Mouse (Mus musculus): ENCODE results near the gene Nmral1.
"Not testable (repeated sequence)": the region's sequence is repeated elsewhere in the genome, so short reads cannot be mapped to it uniquely, and the experiment has no call there.

Nmral1 gene

GRCm38 (mm10) chr16:4717866-4718265, 1.3 kb downstream of the Nmral1 start:
- DNase-seq (ENCODE audit: low read depth, low spot score) = no peak

DNA sequence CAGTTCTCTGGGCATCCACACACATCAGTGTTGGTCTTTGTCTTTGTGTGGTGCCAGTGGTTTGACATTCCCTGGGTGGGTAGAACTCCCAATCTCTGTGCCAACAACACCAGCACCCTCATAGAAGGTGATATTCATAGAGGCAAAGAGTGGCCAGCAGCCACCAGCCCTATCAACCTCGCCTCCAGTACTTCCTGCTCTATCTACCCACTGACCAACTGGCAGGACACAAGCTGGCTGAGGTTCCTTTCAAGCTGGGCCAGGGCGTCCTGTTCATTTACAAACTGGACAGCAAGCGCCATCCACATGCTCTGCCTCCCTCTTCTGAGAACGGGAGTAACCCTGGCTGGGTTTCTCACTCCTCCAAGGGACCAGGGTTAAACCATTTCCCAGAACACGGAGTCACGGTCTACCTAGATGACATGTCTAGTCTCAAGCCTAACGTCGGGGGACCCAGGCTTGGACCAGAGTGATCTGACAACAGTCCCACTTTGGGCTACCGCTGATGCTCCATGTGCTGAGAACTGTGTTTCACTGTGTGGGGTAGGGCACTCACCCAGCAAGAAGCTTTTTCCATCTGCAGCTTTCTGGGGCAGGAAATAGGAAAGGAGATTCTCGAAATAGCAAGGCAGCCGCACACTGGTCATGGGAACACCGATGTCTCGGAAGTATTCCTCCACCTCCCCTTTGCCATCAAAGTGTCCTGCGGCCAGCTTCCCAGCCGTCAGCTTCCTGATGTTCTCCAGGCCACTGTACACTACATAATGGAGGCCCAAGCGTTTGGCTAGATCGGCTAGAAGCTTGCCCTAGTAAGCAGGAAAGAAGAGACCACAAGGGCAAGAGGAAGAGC, 5.1 kb downstream of the Nmral1 start:
- no peak for DNase-seq (ENCODE audit: low read depth, low spot score)

- DNase-seq (ENCODE audit: low read depth, low spot score) = no peak
Measured at GRCm38 (mm10) chr16:4711173-4711572, 8.0 kb downstream of the Nmral1 start.

DNA sequence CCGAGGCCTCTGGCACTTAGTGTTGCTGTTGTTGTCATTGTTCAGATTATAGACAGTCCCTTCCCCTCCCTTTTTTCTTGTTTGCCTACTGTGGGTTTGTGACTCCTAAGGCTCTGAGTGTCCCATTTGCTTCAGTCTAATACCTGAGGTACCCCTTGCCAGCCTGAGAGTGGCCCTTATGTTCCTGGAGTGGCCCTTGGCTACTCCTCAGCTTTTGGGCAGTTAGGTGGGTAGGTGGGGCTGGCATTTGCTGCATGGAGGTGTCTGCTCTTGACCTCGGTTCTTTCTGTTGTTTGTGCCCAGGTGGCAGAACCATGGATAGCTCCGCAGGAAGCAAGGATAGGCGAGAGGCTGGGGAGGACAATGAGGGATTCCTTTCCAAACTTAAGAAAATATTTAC, 13.6 kb downstream of the Nmral1 start:
- no peak for DNase-seq (ENCODE audit: low read depth, low spot score)

DNA sequence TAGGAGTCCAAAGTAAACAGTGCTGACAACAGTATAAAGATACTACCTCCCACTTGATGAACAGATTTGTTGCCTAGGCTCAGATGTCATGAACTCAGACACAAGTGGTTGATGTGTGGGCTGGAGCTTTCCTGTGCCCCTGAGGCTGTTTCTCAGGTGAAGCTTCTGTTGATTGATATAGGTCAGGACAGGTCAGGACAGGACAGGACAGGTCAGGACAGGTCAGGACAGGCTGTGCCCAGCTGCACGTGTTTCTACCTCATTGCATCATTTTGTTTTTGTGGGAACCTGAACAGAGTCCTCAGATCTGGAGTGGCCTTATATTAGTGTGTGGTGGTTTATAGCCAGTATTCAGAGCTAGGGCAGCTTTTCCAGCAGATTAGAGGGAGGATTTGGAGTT, 16.5 kb downstream of the Nmral1 start:
- no peak for DNase-seq (ENCODE audit: low read depth, low spot score)

DNA sequence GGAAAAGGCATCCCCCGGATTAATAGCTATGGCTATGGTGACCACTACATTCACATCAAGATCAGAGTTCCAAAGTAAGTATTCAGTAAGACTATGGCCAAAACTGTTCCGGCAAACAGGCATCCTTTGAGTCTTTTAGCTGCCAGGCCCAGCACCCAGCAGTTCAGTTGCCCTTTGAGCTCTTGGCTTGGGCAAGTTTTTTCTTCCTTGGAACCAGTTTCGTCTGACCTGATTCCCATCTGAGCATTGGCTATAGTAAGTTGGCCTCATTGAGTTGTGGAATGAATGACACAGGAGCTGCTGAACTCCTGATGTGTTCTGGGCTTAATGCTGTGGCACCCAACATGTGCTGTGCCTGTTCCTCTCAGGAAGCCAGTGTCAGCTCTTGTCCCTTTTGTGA, 17.9 kb downstream of the Nmral1 start:
- DNase-seq (ENCODE audit: low read depth, low spot score) = no peak

- not testable (repeated sequence) for DNase-seq (ENCODE audit: low read depth, low spot score)
Measured at GRCm38 (mm10) chr16:4689371-4689770, 29.8 kb downstream of the Nmral1 start.

DNA sequence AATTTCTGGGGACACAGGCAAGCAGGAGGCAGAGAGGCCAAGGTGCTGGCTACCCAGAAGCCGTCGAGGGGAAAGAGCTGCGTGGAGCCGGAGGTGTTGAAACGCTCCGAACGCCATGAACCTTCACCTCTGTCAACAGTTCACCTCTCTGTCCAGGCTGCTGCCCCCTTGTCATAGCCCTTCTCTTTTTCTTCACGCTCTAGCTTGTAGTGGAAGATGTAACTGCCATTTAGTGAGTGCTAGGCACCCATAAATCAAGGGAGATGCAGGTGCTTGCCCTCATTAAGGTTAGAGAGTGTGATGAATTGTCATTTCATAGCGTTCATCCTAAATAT, 34.7 kb downstream of the Nmral1 start:
- no peak for DNase-seq (ENCODE audit: low read depth, low spot score)

GRCm38 (mm10) chr16:4683581-4684456, 35.3 kb downstream of the Nmral1 start:
- peak; percentile 90 for DNase-seq (ENCODE audit: low read depth, low spot score)

DNA sequence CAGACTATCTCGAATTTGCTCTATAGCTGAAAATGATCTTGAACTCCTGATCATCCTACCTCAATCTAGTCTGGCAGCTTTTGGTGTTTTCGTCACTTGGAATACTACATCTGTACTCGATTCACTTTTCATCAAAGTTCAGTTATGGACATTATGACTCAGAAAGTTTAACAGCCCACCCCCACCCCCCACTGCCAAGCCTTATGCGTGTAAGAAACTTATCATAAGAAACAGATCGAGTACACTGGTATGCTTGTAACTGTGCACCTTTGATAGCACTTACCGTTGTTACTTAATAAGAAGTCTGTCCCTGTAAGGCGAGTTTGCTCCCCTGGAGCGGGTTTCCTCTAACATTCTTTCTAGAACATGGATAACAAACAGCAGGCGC, 36.0 kb downstream of the Nmral1 start:
- no peak for DNase-seq (ENCODE audit: low read depth, low spot score)

DNA sequence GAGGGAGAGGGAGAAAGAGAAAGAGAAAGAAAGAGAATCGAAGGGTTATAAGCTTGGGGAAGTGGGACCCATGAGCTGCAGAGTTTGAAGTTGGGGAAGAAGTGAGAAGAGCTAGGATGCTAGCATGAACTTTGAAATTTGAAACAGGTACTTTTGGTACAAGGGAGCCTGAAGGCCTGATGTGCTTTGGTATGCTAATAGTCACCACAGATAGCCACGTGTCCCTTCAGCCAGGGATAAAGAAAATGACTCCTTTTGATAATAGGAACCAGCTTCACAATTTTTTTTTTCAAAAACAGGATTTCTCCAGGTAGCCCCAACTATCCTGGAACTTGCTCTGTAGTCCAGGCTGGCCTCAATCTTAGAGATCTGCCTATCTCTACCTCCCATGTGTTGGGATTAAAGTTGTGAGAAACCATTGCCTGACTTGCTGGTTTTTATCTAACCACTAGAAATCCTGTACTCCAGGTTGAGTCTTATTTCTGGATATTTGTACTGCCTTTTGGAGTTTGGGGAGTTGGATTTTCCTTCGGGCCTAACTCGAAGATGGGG, 36.5 kb downstream of the Nmral1 start:
- DNase-seq (ENCODE audit: low read depth, low spot score) = no peak

DNA sequence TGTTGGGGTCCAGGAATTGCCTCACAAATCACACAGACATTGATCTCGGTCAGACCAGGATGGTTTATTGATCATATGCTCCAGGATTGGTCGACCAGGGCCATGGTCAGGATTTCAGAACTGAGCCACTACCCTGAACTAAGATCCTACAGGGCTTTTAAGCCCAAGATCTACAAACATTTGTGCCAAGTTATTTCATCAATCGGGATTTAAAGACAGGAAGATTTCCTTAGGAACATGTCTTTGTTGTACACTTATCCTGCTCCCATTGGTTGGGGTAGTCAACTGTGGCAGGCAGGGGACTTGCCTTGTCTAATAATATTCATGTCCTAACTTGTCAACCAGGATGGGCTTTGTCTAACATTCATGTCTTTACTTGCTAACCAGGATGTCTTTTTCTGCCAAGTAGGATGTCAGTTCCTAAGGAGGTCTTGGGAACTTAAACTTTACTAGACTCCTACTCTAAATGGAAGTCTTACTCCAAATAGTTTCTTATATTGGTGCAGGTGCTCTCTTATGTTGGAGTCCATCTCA, 38.2 kb downstream of the Nmral1 start:
- DNase-seq (ENCODE audit: low read depth, low spot score) = not testable (repeated sequence)

GRCm38 (mm10) chr16:4679121-4680018, 39.8 kb downstream of the Nmral1 start, which contains the start of gene Coro7:
Gene Coro7, minus strand, starts transcription at chr16:4679777.
- DNase-seq (ENCODE audit: low read depth, low spot score) = peak; percentile 83

- no peak for DNase-seq (ENCODE audit: low read depth, low spot score)
Measured at GRCm38 (mm10) chr16:4678080-4678479, 41.1 kb downstream of the Nmral1 start.

GRCm38 (mm10) chr16:4676836-4677235, 42.3 kb downstream of the Nmral1 start:
- DNase-seq (ENCODE audit: low read depth, low spot score) = no peak

DNA sequence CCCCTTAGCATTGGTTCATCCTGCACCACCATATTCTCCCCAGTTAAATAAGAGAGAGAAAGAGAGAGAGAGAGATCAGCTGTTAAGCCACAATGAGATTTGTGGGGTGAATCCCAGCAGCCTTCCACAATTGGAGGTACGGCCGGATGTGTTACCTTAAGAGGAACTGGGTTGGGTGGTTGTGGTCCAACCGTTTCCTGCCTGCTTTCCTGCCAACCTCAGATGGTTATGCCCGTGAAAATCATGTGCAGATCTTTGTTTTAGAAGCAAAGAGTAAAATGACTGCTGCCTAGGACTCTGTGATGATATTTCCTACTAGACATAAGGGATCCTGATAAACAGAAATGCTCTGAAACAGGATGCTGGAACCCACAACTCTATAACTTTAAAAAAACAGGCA, 45.1 kb downstream of the Nmral1 start:
- no peak for DNase-seq (ENCODE audit: low read depth, low spot score)

GRCm38 (mm10) chr16:4670317-4670716, 48.8 kb downstream of the Nmral1 start:
- DNase-seq (ENCODE audit: low read depth, low spot score) = no peak

- peak; percentile 91 for DNase-seq (ENCODE audit: low read depth, low spot score)
Measured at GRCm38 (mm10) chr16:4667190-4667808, 51.9 kb downstream of the Nmral1 start.

GRCm38 (mm10) chr16:4665726-4666125, 53.4 kb downstream of the Nmral1 start:
- DNase-seq (ENCODE audit: low read depth, low spot score) = no peak

DNA sequence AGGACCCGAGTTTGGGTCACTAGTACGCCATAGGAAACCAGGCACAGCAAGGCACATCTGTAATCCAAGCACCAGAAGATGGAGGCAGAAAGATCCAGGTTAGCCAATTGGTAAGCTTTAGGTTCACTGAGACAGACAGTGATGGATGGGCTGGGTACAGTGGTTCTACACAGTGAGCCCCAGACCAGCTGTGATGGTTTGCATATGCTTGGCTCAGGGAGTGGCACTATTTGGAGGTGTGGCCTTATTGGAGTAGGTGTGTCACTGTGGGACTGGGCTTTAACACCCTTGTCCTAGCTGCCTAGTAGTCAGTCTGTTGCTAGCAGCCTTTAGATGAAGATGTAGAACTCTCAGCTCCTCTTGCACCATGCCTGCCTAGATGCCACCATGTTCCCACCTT, 55.4 kb downstream of the Nmral1 start:
- no peak for DNase-seq (ENCODE audit: low read depth, low spot score)

DNA sequence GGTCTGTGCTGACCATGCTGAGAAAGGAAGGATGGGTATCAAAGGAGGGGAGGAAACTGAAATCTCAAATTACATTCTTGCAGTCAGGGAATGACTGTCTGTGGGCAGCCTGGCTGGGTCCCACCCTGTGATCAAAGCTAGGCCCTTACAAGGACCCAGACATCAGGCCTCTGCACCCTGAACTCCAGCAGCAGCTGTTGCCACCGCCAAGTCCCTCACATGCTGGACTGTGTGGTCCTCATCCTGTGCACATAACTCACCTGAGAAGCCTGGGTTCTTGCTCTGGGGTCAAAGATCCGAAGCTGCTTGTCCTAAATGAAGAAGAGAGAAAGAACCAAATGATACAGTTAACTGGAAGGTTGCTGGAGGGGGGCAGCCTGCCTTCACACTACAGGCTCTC, 57.6 kb downstream of the Nmral1 start:
- DNase-seq (ENCODE audit: low read depth, low spot score) = no peak
